Mouse (Mus musculus): Measurements from ENCODE around the gene Utrn. TPM values are rescaled to one million over a fixed set of nuclear protein-coding genes. Genes with fewer than 3 reads are reported as not detected.

Gene Utrn
- polyA plus RNA-seq, 1 experiment, result 14.5 TPM

DNA sequence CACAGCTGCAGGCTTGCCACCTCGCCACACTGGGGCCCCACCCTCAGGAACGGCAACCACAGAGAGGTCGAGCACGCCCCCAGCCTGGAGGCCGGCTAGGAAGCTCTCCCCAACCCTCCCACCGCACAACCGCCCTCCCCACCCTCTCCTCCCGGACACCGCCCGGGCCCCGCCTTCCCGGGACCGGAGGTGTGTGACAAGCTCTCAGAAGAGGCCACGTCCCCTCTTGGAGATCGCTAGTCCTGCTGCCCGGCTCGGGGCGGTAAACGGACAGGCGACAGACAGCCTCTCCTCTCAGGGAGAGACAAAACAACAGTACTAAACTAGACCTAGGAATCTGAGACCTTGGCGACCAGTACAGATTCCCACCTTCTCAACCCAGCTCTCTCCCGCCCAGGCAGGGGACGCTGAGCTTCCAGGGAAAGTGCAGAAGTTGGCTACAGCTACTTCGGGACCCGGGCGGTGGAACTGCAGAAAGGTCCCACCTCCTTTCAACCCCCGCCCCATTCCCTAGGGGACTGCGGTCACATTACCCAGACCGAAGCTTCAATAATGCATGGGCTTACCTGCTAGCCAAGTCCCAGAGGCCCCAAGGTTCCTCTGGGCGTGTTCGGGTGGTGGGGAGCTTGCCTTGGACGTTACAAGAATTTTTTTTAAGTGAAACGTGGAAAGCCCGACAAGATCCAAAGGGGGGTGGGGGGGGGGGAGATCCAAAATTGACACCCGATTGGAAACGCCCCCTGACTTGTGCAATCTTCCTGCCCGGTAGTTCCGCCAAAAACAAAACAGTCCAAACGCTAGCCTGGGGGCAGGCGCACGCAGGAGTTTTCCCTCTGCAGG lies 756 bp downstream of the Utrn start:
- TF ChIP-seq CTCF (IDR thresholded peaks at IDR 0.05; ENCODE audit: borderline replicate concordance, extremely low read depth, insufficient read depth, insufficient read length) (no peak), POLR2A (IDR thresholded peaks at IDR 0.05; ENCODE audit: borderline replicate concordance, extremely low read depth, insufficient read depth, insufficient read length, poor library complexity, severe bottlenecking) (no peak)
- peak; percentile 75 for DNase-seq (ENCODE audit: low read depth)

DNA sequence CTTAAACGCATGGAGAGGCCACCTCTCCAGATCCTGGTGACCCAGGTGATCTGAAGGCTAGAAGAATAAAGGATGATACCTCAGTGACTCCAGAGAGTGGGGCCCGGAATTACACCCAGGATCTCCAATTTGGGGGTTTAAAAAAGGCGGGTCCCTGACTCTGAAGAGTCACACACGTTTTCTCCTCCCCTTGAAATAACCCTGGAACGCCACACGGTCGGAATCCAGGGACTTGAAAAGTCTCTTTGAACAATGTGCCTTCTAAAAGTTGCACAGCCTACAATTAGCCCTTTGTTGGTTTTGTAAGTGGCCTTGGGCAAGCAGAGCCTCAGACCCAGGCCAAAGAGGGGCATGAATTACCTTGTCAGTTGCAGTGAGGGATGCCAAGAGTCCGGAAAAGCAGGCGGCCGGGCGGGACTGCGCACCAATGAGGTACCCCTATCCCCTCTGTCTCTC lies 1.4 kb downstream of the Utrn start:
- no peak for DNase-seq (ENCODE audit: low read depth)
- TF ChIP-seq POLR2A (IDR thresholded peaks at IDR 0.05; ENCODE audit: borderline replicate concordance, extremely low read depth, insufficient read depth, insufficient read length, poor library complexity, severe bottlenecking), result no peak
- no peak for TF ChIP-seq CTCF (IDR thresholded peaks at IDR 0.05; ENCODE audit: borderline replicate concordance, extremely low read depth, insufficient read depth, insufficient read length)

DNA sequence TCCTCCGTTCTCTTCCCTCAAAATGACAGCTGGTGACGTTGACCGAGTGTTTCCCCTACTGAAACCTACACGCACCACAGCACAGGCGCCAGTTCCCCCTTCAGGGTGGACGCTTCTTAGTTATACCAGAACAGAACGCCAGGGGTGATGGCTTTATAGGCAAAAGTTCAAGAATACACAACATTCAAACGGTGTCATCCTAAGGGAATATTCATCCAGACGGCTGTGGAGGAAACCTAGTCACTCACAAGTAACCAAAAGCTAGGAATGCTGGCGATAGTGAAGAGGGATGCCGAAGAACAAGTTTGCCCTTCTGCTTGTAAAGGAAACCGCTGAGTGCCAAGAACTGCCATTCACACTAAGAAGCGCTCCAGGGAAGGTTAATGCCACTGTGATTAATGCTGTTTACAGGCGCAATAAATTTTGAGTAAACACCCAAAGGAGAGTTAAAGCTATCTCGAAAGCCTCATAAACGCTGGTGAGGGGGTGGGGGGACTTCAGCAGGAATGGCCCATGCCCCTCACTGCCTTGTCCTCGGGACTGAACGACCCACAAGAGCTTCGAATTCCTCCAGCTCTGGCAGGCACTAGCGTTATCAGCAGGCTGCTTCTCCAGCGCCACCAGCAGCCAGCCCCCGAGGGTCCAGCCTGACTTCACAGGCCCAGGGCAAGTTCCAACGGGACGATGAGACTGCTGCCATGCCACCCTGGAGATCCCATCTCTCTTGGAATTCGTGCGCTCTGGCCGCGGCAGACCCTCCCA lies 2.0 kb downstream of the Utrn start:
- DNase-seq (ENCODE audit: low read depth), result peak; percentile 62
- TF ChIP-seq POLR2A (IDR thresholded peaks at IDR 0.05; ENCODE audit: borderline replicate concordance, extremely low read depth, insufficient read depth, insufficient read length, poor library complexity, severe bottlenecking) (no peak), CTCF (IDR thresholded peaks at IDR 0.05; ENCODE audit: borderline replicate concordance, extremely low read depth, insufficient read depth, insufficient read length) (0 out of 2 replicates have a peak, but pooled peaks have one; percentile 1)

DNA sequence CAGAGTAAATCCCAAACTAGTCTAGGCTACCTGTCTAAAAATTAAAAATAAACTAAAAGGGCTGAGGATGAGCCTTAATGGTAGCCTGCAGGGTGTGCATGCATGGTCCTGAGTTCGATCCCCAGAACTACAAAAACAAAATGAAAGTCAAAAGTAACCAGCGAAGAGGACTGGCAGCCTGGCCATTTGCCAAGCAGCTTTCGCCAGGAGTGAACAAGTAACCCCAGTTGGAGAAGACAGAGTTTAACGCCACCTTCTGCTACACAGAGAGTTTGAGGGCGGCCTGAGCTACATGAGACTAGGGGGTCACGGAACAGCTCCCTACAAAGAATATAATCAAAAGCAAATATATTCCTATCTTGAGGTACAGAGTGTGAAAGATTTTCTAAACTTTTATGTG lies 4.0 kb downstream of the Utrn start:
- no peak for TF ChIP-seq POLR2A (IDR thresholded peaks at IDR 0.05; ENCODE audit: borderline replicate concordance, extremely low read depth, insufficient read depth, insufficient read length, poor library complexity, severe bottlenecking)
- TF ChIP-seq CTCF (IDR thresholded peaks at IDR 0.05; ENCODE audit: borderline replicate concordance, extremely low read depth, insufficient read depth, insufficient read length), result no peak
- no peak for DNase-seq (ENCODE audit: low read depth)

DNA sequence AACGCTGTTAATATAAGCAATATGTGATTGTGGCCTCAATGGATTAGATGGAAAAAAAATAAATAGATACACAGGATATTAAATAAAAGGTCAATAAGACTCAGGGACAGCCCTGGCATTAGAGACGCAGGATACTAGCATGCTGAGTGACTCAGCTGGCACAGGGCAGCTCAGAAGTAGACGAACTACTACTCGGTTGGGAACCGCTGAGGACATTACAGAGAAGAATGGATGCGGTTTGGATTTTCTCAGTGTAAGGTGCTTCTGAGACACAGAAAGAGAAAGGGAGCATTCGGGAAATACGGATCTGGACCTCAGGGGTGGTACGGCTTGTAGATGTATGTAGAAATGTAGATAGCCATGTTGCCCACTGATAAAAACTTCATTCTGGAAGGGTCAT lies 5.6 kb downstream of the Utrn start:
- no peak for DNase-seq (ENCODE audit: low read depth)
- TF ChIP-seq CTCF (IDR thresholded peaks at IDR 0.05; ENCODE audit: borderline replicate concordance, extremely low read depth, insufficient read depth, insufficient read length), result no peak
- no peak for TF ChIP-seq POLR2A (IDR thresholded peaks at IDR 0.05; ENCODE audit: borderline replicate concordance, extremely low read depth, insufficient read depth, insufficient read length, poor library complexity, severe bottlenecking)

DNA sequence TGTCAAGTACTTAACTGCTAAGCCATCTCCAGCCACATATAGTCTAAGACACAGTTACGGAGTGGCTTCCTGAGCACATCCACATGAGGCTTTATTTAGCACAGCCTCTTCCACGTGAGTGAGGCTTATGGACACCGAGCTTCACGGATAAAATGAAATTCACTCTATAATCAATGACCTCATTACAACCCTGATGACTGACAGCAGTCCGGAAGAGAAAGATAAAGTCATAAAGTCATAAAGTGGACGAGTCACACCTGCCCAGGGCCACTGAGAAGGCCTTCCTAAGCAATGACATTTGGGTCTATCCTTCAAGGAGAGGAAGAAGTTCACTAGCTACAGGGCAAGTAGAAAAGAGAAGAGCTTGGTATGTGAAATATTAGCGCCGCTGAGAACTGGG lies 7.1 kb downstream of the Utrn start:
- DNase-seq (ENCODE audit: low read depth), result no peak
- TF ChIP-seq CTCF (IDR thresholded peaks at IDR 0.05; ENCODE audit: borderline replicate concordance, extremely low read depth, insufficient read depth, insufficient read length), result no peak
- TF ChIP-seq POLR2A (IDR thresholded peaks at IDR 0.05; ENCODE audit: borderline replicate concordance, extremely low read depth, insufficient read depth, insufficient read length, poor library complexity, severe bottlenecking), result no peak

DNA sequence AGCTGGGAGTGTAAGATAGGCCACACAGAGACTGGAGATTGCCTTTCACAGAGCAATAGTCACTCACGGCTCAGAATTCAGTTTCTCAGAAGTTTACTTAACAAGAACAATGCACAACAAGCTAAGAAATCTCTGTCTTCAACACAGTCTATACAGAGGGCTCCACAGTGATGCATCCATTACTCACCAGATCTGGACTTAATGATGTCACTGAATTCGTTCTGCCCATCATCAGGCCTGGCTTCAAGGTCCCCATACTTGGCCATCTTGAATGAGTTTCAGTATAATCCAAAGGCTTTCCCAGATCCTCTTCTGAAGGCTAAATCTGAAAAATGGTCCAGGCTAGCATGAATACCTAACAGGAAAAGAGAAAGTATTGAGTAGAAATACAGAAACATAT lies 7.8 kb downstream of the Utrn start:
- DNase-seq (ENCODE audit: low read depth), result no peak
- TF ChIP-seq CTCF (IDR thresholded peaks at IDR 0.05; ENCODE audit: borderline replicate concordance, extremely low read depth, insufficient read depth, insufficient read length) (no peak), POLR2A (IDR thresholded peaks at IDR 0.05; ENCODE audit: borderline replicate concordance, extremely low read depth, insufficient read depth, insufficient read length, poor library complexity, severe bottlenecking) (no peak)

DNA sequence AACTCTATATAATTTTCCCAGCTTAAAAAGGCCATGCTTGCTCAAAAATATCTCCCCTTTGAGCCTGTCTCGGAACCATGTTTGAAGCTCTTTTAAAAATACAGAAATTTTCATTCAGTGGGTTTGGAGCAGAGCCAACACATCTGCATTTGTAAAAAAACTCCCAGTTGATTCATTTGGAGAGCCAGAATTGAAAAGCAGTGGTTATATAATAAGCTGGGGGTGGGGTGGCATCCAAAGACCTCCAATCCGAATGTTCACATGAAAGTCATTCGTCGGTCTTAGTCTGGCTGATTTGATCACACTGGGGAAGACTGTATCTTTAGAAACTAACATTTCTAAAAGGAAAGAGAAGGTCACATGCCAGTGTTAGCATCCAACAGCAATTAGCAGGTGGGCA lies 8.4 kb downstream of the Utrn start:
- DNase-seq (ENCODE audit: low read depth), result peak; percentile 57
- no peak for TF ChIP-seq POLR2A (IDR thresholded peaks at IDR 0.05; ENCODE audit: borderline replicate concordance, extremely low read depth, insufficient read depth, insufficient read length, poor library complexity, severe bottlenecking)
- TF ChIP-seq CTCF (IDR thresholded peaks at IDR 0.05; ENCODE audit: borderline replicate concordance, extremely low read depth, insufficient read depth, insufficient read length), result no peak

DNA sequence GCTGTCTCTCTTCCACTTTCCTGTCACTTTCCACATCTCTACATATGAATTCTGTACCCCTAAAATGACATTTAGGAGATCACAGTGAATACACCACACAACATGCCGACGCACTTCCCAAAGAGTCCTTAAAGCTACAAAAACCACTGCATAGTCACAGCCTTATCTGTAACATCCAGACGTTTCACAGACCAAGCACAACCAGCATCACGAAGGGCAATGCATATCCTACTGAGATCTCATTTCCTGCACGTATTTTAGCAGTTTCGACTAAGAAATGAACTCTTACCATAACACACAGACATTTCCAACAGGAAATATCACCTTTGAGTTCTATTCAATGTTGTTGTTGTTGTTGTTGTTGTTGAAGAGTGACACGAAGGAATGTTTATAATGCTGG lies 8.8 kb downstream of the Utrn start:
- no peak for TF ChIP-seq POLR2A (IDR thresholded peaks at IDR 0.05; ENCODE audit: borderline replicate concordance, extremely low read depth, insufficient read depth, insufficient read length, poor library complexity, severe bottlenecking)
- no peak for TF ChIP-seq CTCF (IDR thresholded peaks at IDR 0.05; ENCODE audit: borderline replicate concordance, extremely low read depth, insufficient read depth, insufficient read length)
- DNase-seq (ENCODE audit: low read depth), result no peak

DNA sequence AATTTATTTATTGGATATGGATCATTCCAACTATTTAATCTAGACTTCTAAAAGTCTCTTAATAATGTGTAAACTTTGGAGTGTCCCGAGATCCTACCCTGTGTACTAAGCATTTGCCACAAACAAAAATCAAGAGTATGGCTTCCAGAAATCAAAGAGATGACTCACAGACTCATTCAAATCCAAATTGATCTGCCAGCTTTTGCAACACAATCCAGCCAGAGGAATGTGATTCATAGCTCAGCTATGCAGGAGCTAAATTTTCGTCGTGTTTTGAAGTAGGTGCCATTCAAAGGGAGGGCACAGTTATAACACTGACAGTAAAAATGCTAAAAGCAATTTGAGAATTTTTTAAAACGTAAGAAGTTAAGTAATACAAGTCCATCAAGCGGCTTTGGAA lies 11.1 kb downstream of the Utrn start:
- TF ChIP-seq CTCF (IDR thresholded peaks at IDR 0.05; ENCODE audit: borderline replicate concordance, extremely low read depth, insufficient read depth, insufficient read length), result no peak
- TF ChIP-seq POLR2A (IDR thresholded peaks at IDR 0.05; ENCODE audit: borderline replicate concordance, extremely low read depth, insufficient read depth, insufficient read length, poor library complexity, severe bottlenecking), result no peak
- no peak for DNase-seq (ENCODE audit: low read depth)

DNA sequence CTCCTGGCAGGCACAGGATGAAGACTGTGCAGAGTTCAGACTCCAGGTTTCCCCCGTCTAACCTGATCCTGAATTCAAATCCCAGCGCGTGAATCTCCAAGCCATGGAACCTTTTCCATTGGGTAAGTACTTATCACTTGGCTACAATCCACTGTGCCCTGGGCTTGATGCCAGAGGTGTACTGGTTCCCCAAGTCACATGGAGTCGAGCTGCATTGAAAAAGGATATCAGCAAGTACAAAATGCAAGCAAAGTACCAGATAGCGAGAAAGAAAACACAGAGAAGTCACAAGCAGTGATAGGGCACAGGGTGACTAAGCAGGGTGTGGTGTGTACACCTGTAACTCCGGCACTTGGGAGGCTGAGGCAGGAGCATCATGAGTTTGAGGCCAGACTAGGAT lies 14.9 kb downstream of the Utrn start:
- TF ChIP-seq CTCF (IDR thresholded peaks at IDR 0.05; ENCODE audit: borderline replicate concordance, extremely low read depth, insufficient read depth, insufficient read length), result no peak
- no peak for TF ChIP-seq POLR2A (IDR thresholded peaks at IDR 0.05; ENCODE audit: borderline replicate concordance, extremely low read depth, insufficient read depth, insufficient read length, poor library complexity, severe bottlenecking)
- DNase-seq (ENCODE audit: low read depth), result no peak
